Mouse (Mus musculus) hindbrain, postnatal 0 days (tissue): ENCODE data around the gene Apbb2. TPM values are rescaled to one million over a fixed set of nuclear protein-coding genes. Genes with fewer than 3 reads are reported as not detected.
A peak's percentile ranks its signal among the peaks of the same experiment; 100 is the strongest.

ENCODE experiments used
- ATAC-seq: fragments of 200-750 bp; cut with Nextera tagmentation; 2 replicates; pipeline ENCODE4 v1.8.0; 2017; ENCODE audit warnings: mild to moderate bottlenecking, moderate TSS enrichment, moderate library complexity
- DNase-seq: peaks from one replicate; pipeline ENCODE4 v3.0.0-alpha.2; 2015; ENCODE audit warnings: low spot score
- H3K27ac ChIP-seq: fragments of 300-500 bp; sonication (generic); 2 replicates; pipeline ENCODE4 v1.5.1; 2014; ENCODE audit warnings: mild to moderate bottlenecking
- H3K27me3 ChIP-seq: fragments of 300-500 bp; sonication (generic); 2 replicates; pipeline ENCODE4 v1.6.1; 2014; ENCODE audit warnings: low read length, mixed read lengths; ENCODE audit not compliant: insufficient read depth
- H3K36me3 ChIP-seq: fragments of 300-500 bp; sonication (generic); 2 replicates; pipeline ENCODE4 v1.6.1; 2014; ENCODE audit warnings: low read length, mixed read lengths; ENCODE audit not compliant: insufficient read depth
- H3K4me1 ChIP-seq: fragments of 300-500 bp; sonication (generic); 2 replicates; pipeline ENCODE4 v1.6.1; 2014; ENCODE audit warnings: antibody characterized with exemption, low read length, mixed read lengths; ENCODE audit not compliant: insufficient read depth
- H3K4me2 ChIP-seq: fragments of 300-500 bp; sonication (generic); 2 replicates; pipeline ENCODE4 v1.6.1; 2014; ENCODE audit warnings: low read depth, mild to moderate bottlenecking, low read length, moderate library complexity, mixed read lengths
- H3K4me3 ChIP-seq: fragments of 300-500 bp; sonication (generic); 2 replicates; pipeline ENCODE4 v1.5.1; 2014; ENCODE audit warnings: low read length
- H3K9ac ChIP-seq: fragments of 300-500 bp; sonication (generic); replicated peaks from 2 replicates; pipeline ENCODE4 v1.6.1; 2014; ENCODE audit warnings: mild to moderate bottlenecking, low read length, moderate library complexity, mixed read lengths
- H3K9me3 ChIP-seq: fragments of 300-500 bp; sonication (generic); 2 replicates; pipeline ENCODE4 v1.6.1; 2016; ENCODE audit warnings: low read length, mixed read lengths
- CTCF ChIP-seq: IDR thresholded peaks from 2 replicates; pipeline ENCODE4 v1.5.1; 2016; ENCODE audit warnings: antibody characterized with exemption, control low read depth, low read depth
- WGBS: fragments of 180-500 bp; shearing (Covaris S2); extraction: QIAGEN DNeasy Blood & Tissue Kit; methylation state at CpG from one replicate; pipeline ENCODE4 v1.1.7; 2014; 5-methylcytosine and 5-hydroxymethylcytosine counted together
- polyA plus RNA-seq: library from polyadenylated mRNA; unstranded; fragments of >200 nt; fragmentation: Nextera tagmentation; extraction: Ambion mirVana; gene quantifications from 2 replicates; pipeline ENCODE4 v1.2.1, GENCODE M21; 2015
- total RNA-seq: library from RNA; depleted of rRNA; stranded (reverse); fragments of >200 nt; gene quantifications from 2 replicates; pipeline ENCODE4 v1.2.3, GENCODE M21; 2014

Apbb2 gene
- total and polyA plus RNA-seq, 2 experiments from 2014 or later, result 72.1 to 76.9 TPM

GRCm38 (mm10) chr5:66374413-66374812 lies 244.2 kb downstream of the Apbb2 start:
- H3K9ac ChIP-seq, result no peak overlapping the region
- no peaks in the 10 kb centered on the region for H3K27me3 ChIP-seq
- no peak for TF ChIP-seq CTCF
- no peak overlapping the region for H3K4me2 ChIP-seq
- H3K4me1 ChIP-seq, result no peaks in the 10 kb centered on the region
- no peak overlapping the region for H3K27ac ChIP-seq
- no peaks in the 10 kb centered on the region for H3K36me3 ChIP-seq
- H3K4me3 ChIP-seq, result no peak overlapping the region
- ATAC-seq (no peak), DNase-seq (no peak)
- 96% methylated on average over 4 of the region's 4 CpGs for WGBS
- H3K9me3 ChIP-seq, result no peaks in the 10 kb centered on the region

GRCm38 (mm10) chr5:66373515-66374164 lies 244.9 kb downstream of the Apbb2 start:
- no peak overlapping the region for H3K27ac ChIP-seq
- DNase-seq (no peak), ATAC-seq (no peak)
- no peaks in the 10 kb centered on the region for H3K9me3 ChIP-seq
- 34% methylated on average over 13 of the region's 13 CpGs for WGBS
- no peak overlapping the region for H3K4me3 ChIP-seq
- H3K4me1 ChIP-seq, result no peaks in the 10 kb centered on the region
- no peak overlapping the region for H3K4me2 ChIP-seq
- no peak for TF ChIP-seq CTCF
- H3K36me3 ChIP-seq, result no peaks in the 10 kb centered on the region
- H3K27me3 ChIP-seq, result no peaks in the 10 kb centered on the region
- no peak overlapping the region for H3K9ac ChIP-seq

GRCm38 (mm10) chr5:66371131-66371530 lies 247.5 kb downstream of the Apbb2 start:
- no peaks in the 10 kb centered on the region for H3K4me1 ChIP-seq
- TF ChIP-seq CTCF, result no peak
- no peak overlapping the region for H3K27ac ChIP-seq
- H3K9ac ChIP-seq, result no peak overlapping the region
- no peak overlapping the region for H3K4me3 ChIP-seq
- H3K9me3 ChIP-seq, result no peaks in the 10 kb centered on the region
- H3K27me3 ChIP-seq, result no peaks in the 10 kb centered on the region
- DNase-seq (no peak), ATAC-seq (no peak)
- H3K36me3 ChIP-seq, result no peaks in the 10 kb centered on the region
- no peak overlapping the region for H3K4me2 ChIP-seq

- no peak overlapping the region for H3K9ac ChIP-seq
- no peaks in the 10 kb centered on the region for H3K9me3 ChIP-seq
- no peak overlapping the region for H3K4me3 ChIP-seq
- ATAC-seq (peak; percentile 57), DNase-seq (peak; percentile 87)
- H3K27ac ChIP-seq, result no peak overlapping the region
- H3K36me3 ChIP-seq, result no peaks in the 10 kb centered on the region
- 38% methylated on average over 7 of the region's 7 CpGs for WGBS
- peak; percentile 96 for TF ChIP-seq CTCF
- no peak overlapping the region for H3K4me2 ChIP-seq
- H3K27me3 ChIP-seq, result no peaks in the 10 kb centered on the region
- no peaks in the 10 kb centered on the region for H3K4me1 ChIP-seq
Observed at GRCm38 (mm10) chr5:66368966-66369365, 249.6 kb downstream of the Apbb2 start.

GRCm38 (mm10) chr5:66367641-66368040 lies 250.9 kb downstream of the Apbb2 start:
- H3K4me3 ChIP-seq, result no peak overlapping the region
- no peak for TF ChIP-seq CTCF
- H3K36me3 ChIP-seq, result no peaks in the 10 kb centered on the region; the same call in 1 of the 2 replicates
- peak; percentile 56 for ATAC-seq
- no peaks in the 10 kb centered on the region for H3K9me3 ChIP-seq
- H3K9ac ChIP-seq, result no peak overlapping the region
- no peaks in the 10 kb centered on the region for H3K4me1 ChIP-seq
- WGBS, result 45% methylated on average over 11 of the region's 11 CpGs
- H3K4me2 ChIP-seq, result no peak overlapping the region
- DNase-seq, result no peak
- H3K27ac ChIP-seq, result no peak overlapping the region; the same call in 1 of the 2 replicates
- no peaks in the 10 kb centered on the region for H3K27me3 ChIP-seq

- H3K4me1 ChIP-seq, result no peaks in the 10 kb centered on the region
Observed at GRCm38 (mm10) chr5:66363274-66364261, 255.0 kb downstream of the Apbb2 start.

More at GRCm38 (mm10) chr5:66363274-66364261, 255.0 kb downstream of the Apbb2 start:
- no peak overlapping the region for H3K27ac ChIP-seq
- H3K36me3 ChIP-seq, result no peaks in the 10 kb centered on the region; the same call in 1 of the 2 replicates
- no peak for ATAC-seq
- no peaks in the 10 kb centered on the region for H3K9me3 ChIP-seq
- H3K4me3 ChIP-seq, result no peak overlapping the region
- DNase-seq, result no peak
- H3K4me2 ChIP-seq, result no peak overlapping the region
- 57% methylated on average over 18 of the region's 18 CpGs for WGBS
- H3K9ac ChIP-seq, result no peak overlapping the region
- no peaks in the 10 kb centered on the region for H3K27me3 ChIP-seq
- no peak for TF ChIP-seq CTCF
